Mouse (Mus musculus): ENCODE results near the gene Olfr177.

Gene Olfr177

GRCm38 (mm10) chr16:58874668-58875067 is at the start of gene Olfr177:
TSS of gene Olfr177 (minus strand) at chr16:58874768.
- in situ Hi-C loops (cut with MseI, MboI): no loop called here

GRCm38 (mm10) chr16:58891963-58892362 is 17.4 kb upstream of the Olfr177 start, which contains the start of gene Olfr178:
TSS of gene Olfr178 (minus strand) at chr16:58892063.
- in situ Hi-C loops (cut with MseI, MboI): no loop called here

GRCm38 (mm10) chr16:58884416-58884815 is 9.8 kb upstream of the Olfr177 start:
- in situ Hi-C loops (cut with MseI, MboI): no loop called here

- in situ Hi-C loops (cut with MseI, MboI): no loop called here
Observed at GRCm38 (mm10) chr16:58861479-58861878, 13.1 kb downstream of the Olfr177 start.

- in situ Hi-C loops (cut with MseI, MboI): no loop called here
Observed at GRCm38 (mm10) chr16:58860032-58860737, 14.4 kb downstream of the Olfr177 start.

GRCm38 (mm10) chr16:58826732-58827319 is 47.7 kb downstream of the Olfr177 start, which contains the start of gene Olfr175-ps1:
TSS of gene Olfr175-ps1 (minus strand) at chr16:58826782.
- in situ Hi-C loops (cut with MseI, MboI): no loop called here
